9 mouse cellular contexts compared by ENCODE assay signal in the genomic region with DNA sequence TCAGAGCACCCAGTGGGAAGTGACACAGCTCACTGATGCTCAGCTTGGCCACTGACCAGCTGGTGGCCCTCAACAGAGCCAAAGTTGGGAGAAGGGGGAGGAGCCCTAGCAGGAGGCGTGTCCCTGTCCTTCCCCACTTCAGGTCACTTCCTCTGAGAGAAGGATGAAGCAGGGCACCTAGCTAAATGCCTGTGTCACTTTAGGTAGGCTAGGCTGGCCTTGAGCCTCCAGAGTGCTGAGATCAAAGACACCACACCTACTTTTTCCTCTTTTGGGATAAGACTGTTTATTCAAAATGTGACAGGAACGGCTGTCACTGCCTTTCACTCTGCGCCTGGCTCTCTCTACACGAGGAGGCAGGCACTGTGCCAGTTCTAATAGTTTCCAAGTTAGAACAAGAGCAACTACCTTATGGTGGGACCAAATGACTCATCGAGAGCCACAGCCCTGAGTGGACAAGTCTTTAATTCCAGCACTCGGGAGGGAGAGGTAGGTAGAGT. TPM values are rescaled to one million over a fixed set of nuclear protein-coding genes. Genes with fewer than 3 reads are reported as not detected.
DNase-seq lines count a peak whose midpoint lies in the region; ATAC-seq and TF ChIP-seq lines count a peak whose summit lies in the region.
"Had no signal": no experiment of that assay in that cellular context is flagged by ENCODE, and none has a peak within 500 bp of the region (broad histone marks: within the 10 kb centered on the region; RNA-seq: fewer than 3 reads in every experiment).

No protein-coding gene starts in this region.

- 51% methylated on average over 6 of the region's 6 CpGs for WGBS in intestine, embryonic 16.5 days
- WGBS in lung, adult 2 months, result 15% methylated on average over 6 of the region's 6 CpGs

- ATAC-seq in intestine, embryonic 16.5 days, result no peak

- intact Hi-C loops in left cerebral cortex, postnatal 4 days (cut with DNase I), result loop anchor here (5.0 kb wide), 1 partner anchor 65 kb away; no protein-coding TSS in a partner anchor

- DNase-seq in adrenal gland, adult (ENCODE audit: inconsistent age in 2 of 2, low spot score in 1 of 2), result peak; percentile 74 to 87
- DNase-seq in adrenal gland, adult 18-20 months (ENCODE audit: low spot score in 2 of 2), result no peak
- peak; percentile 84 for DNase-seq in Muller cell, postnatal 12 days (ENCODE audit: inconsistent ontology term)
- peak; percentile 62 for DNase-seq in lung, adult 2 months
- DNase-seq in right cerebral cortex, postnatal 14 days, result no peak
- DNase-seq in spleen, postnatal 36 days (ENCODE audit: low spot score in 2 of 2), result no peak
- DNase-seq in left cerebral cortex, postnatal 4 days, result no peak

- peaks cover 15% of the 10 kb centered on the region for H3K36me3 ChIP-seq in intestine, embryonic 16.5 days (ENCODE audit: control insufficient read depth, insufficient read depth, low read length)

- TF ChIP-seq CTCF in lung, adult 2 months (IDR thresholded peaks at IDR 0.05; ENCODE audit: insufficient read depth, low read length), result no peak

- no peak overlapping the region for H3K4me3 ChIP-seq in intestine, embryonic 16.5 days (ENCODE audit: low read length)
- H3K4me3 ChIP-seq in lung, adult 2 months (replicated peaks; ENCODE audit: extremely low read depth, low read depth, low read length), result no peak overlapping the region
- H3K4me3 ChIP-seq: megakaryocyte, embryonic 14.5 days had no signal

- no peaks in the 10 kb centered on the region for H3K9me3 ChIP-seq in intestine, embryonic 16.5 days (ENCODE audit: control insufficient read depth, low read length)
- H3K9me3 ChIP-seq: megakaryocyte, embryonic 14.5 days had no signal

- H3K27ac ChIP-seq in intestine, embryonic 16.5 days (ENCODE audit: low read length), result peak overlapping the region; percentile 83

- H3K27me3 ChIP-seq in intestine, embryonic 16.5 days (replicated peaks; ENCODE audit: control insufficient read depth, insufficient read depth, low read length), result no peaks in the 10 kb centered on the region
- H3K27me3 ChIP-seq: megakaryocyte, embryonic 14.5 days had no signal

- H3K4me2 ChIP-seq in intestine, embryonic 16.5 days (ENCODE audit: low read depth, low read length), result no peak overlapping the region

- peak overlapping the region; percentile 46; the same call in 1 of the 2 replicates for H3K9ac ChIP-seq in intestine, embryonic 16.5 days (ENCODE audit: low read depth, low read length)

- H3K4me1 ChIP-seq in intestine, embryonic 16.5 days (ENCODE audit: control insufficient read depth, insufficient read depth, low read length), result peaks cover 15% of the 10 kb centered on the region; the same call in 1 of the 2 replicates
- peaks cover 16% of the 10 kb centered on the region for H3K4me1 ChIP-seq in lung, adult 2 months (ENCODE audit: control insufficient read depth, insufficient read depth, low read length)

- no peak for TF ChIP-seq POLR2A in lung, adult 2 months (IDR thresholded peaks at IDR 0.05; ENCODE audit: borderline replicate concordance, extremely low read depth, low read depth, low read length)

RNA-seq across cellular contexts. Expression of gene Actn4, which starts 9.7 kb away (rescaled TPM):
- 100 to 1,000 TPM; 197 to 233 TPM for total RNA-seq in adrenal gland, adult 18-20 months (2021)
- 402 and 447 TPM in 2 replicates for polyA plus RNA-seq in intestine, embryonic 16.5 days (2015; fragmentation: Nextera tagmentation; extraction: Ambion mirVana)
- 314 and 324 TPM in 2 replicates for polyA plus RNA-seq in lung, adult 2 months (2012; rRNA removed)
- total RNA-seq in left cerebral cortex, postnatal 4 days (2021), result 100 to 1,000 TPM; 129 to 134 TPM

RNA-seq across cellular contexts. Expression of gene Eif3k, which starts 9.8 kb away (rescaled TPM):
- 100 to 1,000 TPM; 227 to 253 TPM for total RNA-seq in adrenal gland, adult 18-20 months (2021)
- 355 and 362 TPM in 2 replicates for polyA plus RNA-seq in intestine, embryonic 16.5 days (2015; fragmentation: Nextera tagmentation; extraction: Ambion mirVana)
- 175 and 234 TPM in 2 replicates for polyA plus RNA-seq in lung, adult 2 months (2012; rRNA removed)
- total RNA-seq in left cerebral cortex, postnatal 4 days (2021), result 100 to 1,000 TPM; 212 to 213 TPM

RNA-seq across cellular contexts. Expression of gene Map4k1, which starts 10.0 kb away (rescaled TPM):
- total RNA-seq in adrenal gland, adult 18-20 months (2021), result 1 to 10 TPM in 1 of 2 experiments, under 1 TPM in 1; 0.96 to 2.4 TPM
- 6.9 and 7.3 TPM in 2 replicates for polyA plus RNA-seq in intestine, embryonic 16.5 days (2015; fragmentation: Nextera tagmentation; extraction: Ambion mirVana)
- 16.7 and 17.0 TPM in 2 replicates for polyA plus RNA-seq in lung, adult 2 months (2012; rRNA removed)
- 10 to 100 TPM; 12.9 to 14.7 TPM for total RNA-seq in left cerebral cortex, postnatal 4 days (2021)

Comparison
In these comparisons a context has a peak if more than half of its experiments do, and no peak if none do; other contexts are left out.
1. DNase-seq: peak in adrenal gland, adult (2 of 2), Muller cell, postnatal 12 days (single experiment) and lung, adult 2 months (single experiment); none in adrenal gland, adult 18-20 months (0 of 2), right cerebral cortex, postnatal 14 days (single experiment), spleen, postnatal 36 days (0 of 2) and left cerebral cortex, postnatal 4 days (single experiment).
2. RNA of gene Map4k1, which starts 10.0 kb away (total RNA-seq): 12.9 to 14.7 TPM in left cerebral cortex, postnatal 4 days; 0.96 to 2.4 TPM in adrenal gland, adult 18-20 months; every median in the first group is over 4 times any median in the second.